Mouse (Mus musculus) layer of hippocampus, adult 8-10 months (tissue): ENCODE measurements around the gene Cdkn1b. TPM values are rescaled to one million over a fixed set of nuclear protein-coding genes. Genes with fewer than 3 reads are reported as not detected.

Experiments
- DNase-seq, 2 experiments: peaks; one replicate each; pipeline ENCODE4 v3.0.0; 2022; ENCODE audit warnings: low spot score in 2 of 2
- total RNA-seq, 4 experiments: library from RNA; stranded (reverse); gene quantifications; 2 replicates each; pipeline ENCODE4 v1.2.4; 2022

Cdkn1b gene
- total RNA-seq, 4 experiments from 2014 or later, result 35.4 to 46.5 (median 40.5) TPM

- DNase-seq, result no peak
Measured at GRCm38 (mm10) chr6:134903368-134903767, 16.8 kb upstream of the Cdkn1b start.

DNA sequence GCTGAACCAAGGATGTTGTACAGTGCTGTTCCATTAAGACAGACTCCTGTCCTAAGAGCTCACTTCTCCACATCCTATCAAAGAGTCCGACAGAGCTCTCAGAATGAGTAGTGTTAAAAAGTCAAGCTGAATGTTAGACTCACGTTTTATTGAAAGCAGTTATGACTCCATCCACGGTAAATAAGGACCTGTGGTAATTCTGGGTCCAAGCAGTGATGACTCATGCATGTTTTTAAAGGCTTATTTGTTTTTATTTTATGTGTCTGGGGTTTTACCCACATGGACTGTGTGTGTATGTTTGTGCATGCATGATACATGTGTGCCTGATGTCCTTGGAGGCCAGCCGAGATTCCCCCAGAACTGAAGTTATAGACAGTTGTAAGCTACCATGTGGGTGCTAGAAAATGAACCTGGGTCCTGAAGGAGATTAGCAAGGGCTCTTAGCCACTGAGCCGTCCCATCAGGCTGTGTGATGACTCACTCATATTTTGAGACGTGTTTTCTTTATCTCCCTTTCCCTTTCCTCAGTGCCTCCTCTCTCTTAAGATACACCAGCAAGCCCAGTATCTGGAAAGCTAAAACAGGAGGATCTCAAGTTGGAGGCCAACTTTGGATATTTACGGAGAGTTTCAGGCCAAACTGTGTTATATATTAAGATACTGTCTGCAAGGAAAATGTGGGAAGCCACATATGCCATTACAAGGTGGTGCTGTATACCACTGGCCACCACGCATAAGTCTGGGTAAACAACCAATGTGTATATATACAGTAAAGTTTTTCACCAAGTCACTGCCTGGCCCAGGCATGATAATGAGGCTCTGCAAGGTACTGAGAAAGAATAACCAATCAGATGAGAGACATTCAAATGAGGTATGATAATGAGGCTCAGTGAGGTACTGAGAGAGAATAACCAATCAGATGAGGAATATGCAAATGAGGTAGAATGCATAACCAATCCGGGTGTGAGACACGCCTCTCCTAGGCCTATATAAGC, 16.0 kb upstream of the Cdkn1b start:
- no peak for DNase-seq

DNA sequence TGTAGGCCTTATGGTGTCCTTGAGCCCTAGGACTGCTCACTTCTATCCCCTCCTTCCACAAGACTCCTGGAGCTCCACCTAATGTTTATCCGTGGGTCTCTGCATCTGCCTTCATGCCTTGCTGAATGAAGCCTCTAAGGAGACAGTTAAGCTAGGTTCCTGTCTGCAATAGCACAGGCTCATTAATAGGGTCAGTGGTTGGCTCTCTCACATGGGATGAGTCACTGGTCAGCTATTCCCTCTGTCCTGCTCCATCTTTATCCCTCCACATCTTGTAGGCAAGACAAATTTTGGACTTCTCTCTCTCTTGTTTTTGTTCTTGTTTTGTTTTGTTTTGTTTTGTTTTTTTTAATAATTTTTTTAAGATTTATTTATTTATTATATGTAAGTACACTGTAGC, 14.4 kb upstream of the Cdkn1b start:
- no peak for DNase-seq

GRCm38 (mm10) chr6:134914523-134914922, 5.7 kb upstream of the Cdkn1b start:
- DNase-seq, result no peak

GRCm38 (mm10) chr6:134916641-134917040, 3.6 kb upstream of the Cdkn1b start:
- DNase-seq, result no peak

DNA sequence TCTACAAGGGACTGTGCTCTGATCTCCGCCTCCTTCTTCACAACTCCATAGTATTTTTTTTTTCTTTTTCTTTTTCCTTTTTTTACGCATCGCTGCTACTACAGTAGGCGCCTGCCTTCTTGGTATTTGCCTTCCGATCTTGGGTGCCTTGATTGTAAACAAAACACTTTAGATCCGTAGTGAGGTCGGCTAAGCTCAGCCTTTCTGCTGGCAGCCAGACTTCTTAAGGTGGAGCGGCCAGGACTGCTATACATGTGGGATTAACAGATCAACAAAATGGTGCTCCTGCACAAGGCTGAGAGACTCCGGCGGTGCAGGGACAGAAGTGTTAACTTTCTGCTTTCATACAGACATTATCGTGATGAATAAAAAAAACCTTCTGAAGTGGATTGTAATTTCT, 3.1 kb upstream of the Cdkn1b start:
- DNase-seq, result peak; percentile 26 to 30

DNA sequence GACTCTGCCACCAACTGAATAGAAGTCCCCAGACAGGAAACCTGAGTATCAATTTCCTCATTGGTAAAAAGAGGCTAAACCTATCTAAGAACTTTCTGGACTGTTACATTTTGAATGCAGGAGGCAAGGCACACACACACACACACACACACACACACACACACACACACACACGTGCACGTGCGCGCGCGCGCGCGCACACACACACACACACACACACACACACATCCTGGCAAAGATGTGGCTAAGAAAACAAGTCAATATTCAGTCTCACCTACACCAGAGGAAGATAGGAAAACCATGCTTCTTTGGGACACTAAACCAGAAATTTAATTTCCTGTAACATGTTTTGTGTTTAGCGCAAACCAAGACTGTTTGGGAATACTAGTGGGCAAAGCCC, 1.4 kb upstream of the Cdkn1b start:
- DNase-seq, result no peak

- no peak for DNase-seq
Measured at GRCm38 (mm10) chr6:134919511-134920189, 551 bp upstream of the Cdkn1b start.

DNA sequence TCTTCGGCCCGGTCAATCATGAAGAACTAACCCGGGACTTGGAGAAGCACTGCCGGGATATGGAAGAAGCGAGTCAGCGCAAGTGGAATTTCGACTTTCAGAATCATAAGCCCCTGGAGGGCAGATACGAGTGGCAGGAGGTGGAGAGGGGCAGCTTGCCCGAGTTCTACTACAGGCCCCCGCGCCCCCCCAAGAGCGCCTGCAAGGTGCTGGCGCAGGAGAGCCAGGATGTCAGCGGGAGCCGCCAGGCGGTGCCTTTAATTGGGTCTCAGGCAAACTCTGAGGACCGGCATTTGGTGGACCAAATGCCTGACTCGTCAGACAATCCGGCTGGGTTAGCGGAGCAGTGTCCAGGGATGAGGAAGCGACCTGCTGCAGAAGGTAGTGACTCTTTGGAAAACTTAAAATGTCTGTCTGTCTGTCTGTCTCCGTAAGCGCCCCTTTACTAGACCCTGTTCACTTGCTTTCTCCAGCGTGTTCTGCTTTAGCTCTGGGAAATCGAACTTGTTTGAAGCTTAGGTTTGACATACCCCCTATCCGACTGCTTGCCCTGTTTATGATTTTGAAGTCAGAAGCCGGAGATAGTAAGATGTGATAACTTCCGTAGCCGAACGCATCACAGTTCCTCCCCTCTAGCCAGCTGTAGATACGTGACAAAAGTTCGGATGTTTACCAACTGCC, 953 bp downstream of the Cdkn1b start:
- DNase-seq, result peak; percentile 25 to 40

DNA sequence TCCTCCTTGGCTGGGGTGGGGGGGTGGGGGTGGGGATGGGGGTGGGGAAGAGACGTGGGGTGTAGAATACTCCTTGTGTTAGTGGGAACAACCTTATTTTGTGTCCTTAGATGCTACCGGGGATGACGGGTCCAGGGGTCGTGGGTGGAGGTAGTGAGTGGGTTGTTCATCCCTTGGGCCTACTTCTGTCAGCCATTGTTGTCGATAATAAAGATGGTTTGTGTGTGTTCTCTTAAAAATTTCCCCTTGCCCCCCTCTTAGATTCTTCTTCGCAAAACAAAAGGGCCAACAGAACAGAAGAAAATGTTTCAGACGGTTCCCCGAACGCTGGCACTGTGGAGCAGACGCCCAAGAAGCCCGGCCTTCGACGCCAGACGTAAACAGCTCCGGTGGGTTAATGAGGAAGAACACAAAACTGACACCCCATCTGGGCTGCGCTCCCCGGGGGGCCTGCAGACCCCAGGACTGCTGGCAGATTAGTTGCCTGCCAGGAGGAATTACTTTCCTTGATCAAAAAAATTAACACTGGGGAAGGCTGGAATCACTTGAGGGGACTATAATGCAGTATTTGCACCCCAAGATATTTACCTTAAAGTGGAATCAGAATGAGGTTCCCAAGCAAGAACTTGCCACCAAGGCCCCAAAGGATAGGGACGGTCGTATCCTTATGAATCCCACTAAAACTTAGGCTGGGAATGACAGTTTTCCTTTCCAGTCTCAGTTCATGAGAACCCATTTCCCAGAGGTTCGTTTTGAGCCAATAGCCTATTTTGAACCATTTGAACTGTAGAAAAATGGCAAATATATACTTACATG, 1.7 kb downstream of the Cdkn1b start:
- DNase-seq, result no peak

GRCm38 (mm10) chr6:134922511-134923195, 2.5 kb downstream of the Cdkn1b start:
- no peak for DNase-seq

- DNase-seq, result no peak
Measured at GRCm38 (mm10) chr6:134923670-134924069, 3.5 kb downstream of the Cdkn1b start.

- DNase-seq, result no peak
Measured at GRCm38 (mm10) chr6:134924262-134924661, 4.1 kb downstream of the Cdkn1b start.

DNA sequence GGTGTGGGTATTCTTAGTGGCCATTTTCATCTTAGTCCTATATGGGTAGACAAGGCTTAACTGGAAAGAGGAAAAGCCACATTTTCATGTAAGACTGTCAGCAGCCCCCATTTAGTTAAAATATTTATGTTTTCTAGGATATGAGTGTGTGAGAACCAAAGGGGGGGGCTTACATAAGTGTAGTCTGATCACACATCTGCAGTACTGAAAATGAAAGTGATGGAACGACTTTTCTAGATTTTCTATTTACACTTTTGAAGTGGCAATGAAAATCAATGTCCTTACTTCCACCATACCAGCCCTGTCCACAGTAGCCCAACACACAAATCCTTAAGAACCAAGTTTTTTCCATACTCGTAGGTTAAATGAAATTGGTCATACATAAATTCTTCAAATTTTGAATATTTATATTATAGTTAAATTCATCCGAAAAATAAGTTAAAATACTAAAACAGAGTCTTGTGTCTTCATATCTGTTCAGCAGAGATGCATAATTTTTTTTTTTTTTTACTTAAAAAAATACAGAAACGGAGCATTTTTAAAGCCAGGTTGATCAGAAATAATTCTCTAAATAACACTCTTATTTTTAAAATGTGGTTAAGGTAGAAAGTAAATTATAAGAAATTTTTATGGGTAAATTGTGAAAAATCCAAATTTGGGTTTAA, 5.6 kb downstream of the Cdkn1b start:
- no peak for DNase-seq

- no peak for DNase-seq
Measured at GRCm38 (mm10) chr6:134926338-134926705, 6.1 kb downstream of the Cdkn1b start.

- peak in 1 of 2 experiments; percentile 29 for DNase-seq
Measured at GRCm38 (mm10) chr6:134926803-134927594, 6.8 kb downstream of the Cdkn1b start.

DNA sequence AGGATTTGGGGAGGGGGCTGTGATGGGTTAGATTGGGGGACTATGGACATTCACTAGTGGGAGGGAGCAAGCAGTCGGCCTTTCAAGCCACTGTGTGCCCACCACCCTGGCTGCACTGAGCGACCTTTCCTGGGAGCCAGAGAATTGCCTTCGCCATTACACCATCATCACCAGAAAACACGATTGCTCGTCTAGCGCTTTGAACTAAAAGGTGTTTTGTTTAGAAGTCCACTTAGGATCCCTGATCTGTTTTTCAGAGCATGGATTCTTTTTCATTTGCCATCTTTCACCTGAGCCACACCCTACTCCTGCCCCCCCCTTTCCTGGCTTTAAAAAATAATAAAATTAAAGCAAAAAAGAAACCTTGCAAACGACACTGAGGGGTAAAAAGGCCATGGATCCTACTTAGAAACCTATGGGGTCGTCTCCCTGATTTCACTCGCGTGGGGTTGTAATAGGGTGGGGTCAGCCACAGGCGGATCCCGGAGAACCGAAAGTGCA, 7.4 kb downstream of the Cdkn1b start:
- DNase-seq, result no peak

GRCm38 (mm10) chr6:134928096-134928888, 8.1 kb downstream of the Cdkn1b start:
- peak; percentile 31 for DNase-seq
